Mouse (Mus musculus) bone marrow, adult 2 months (tissue): ENCODE data around the gene Grm8.

ENCODE experiments used
- CTCF ChIP-seq: fragments of 200-500 bp; IDR thresholded peaks from 2 replicates; pipeline ENCODE4 v1.5.1; 2011; ENCODE audit warnings: low read length, control low read depth; ENCODE audit not compliant: control insufficient read depth, insufficient read depth
- POLR2A ChIP-seq: fragments of 200-500 bp; IDR thresholded peaks from 2 replicates; pipeline ENCODE4 v1.6.1; 2011; ENCODE audit warnings: low read depth, mild to moderate bottlenecking, control low read depth, low read length, borderline replicate concordance; ENCODE audit not compliant: control insufficient read depth

- TF ChIP-seq POLR2A (no peak), CTCF (no peak)
Observed at GRCm38 (mm10) chr6:27836159-27836558, 298.8 kb downstream of the Grm8 start.
